Mouse (Mus musculus): Measurements from ENCODE around the gene Nmur1. TPM values are rescaled to one million over a fixed set of nuclear protein-coding genes. Genes with fewer than 3 reads are reported as not detected.

The Nmur1 gene
- total and polyA plus RNA-seq, 2 experiments from 2014 or later = 0.33 TPM; not detected in 1

- ATAC-seq (ENCODE audit: low FRiP score) = no peak
- H3K27ac ChIP-seq (ENCODE audit: low read depth, low read length) = no peak overlapping the region
- WGBS = 72% methylated on average over 5 of the region's 5 CpGs
- H3K9ac ChIP-seq (replicated peaks; ENCODE audit: low read length, poor library complexity, severe bottlenecking) = no peak overlapping the region
- DNase-seq (ENCODE audit: low spot score) = no peak
- peaks cover 3% of the 10 kb centered on the region; the same call in 1 of the 2 replicates for H3K4me1 ChIP-seq (ENCODE audit: insufficient read depth, low read length)
- no peaks in the 10 kb centered on the region for H3K9me3 ChIP-seq (ENCODE audit: low read length)
- H3K27me3 ChIP-seq (ENCODE audit: insufficient read depth, low read length) = no peaks in the 10 kb centered on the region
- H3K4me2 ChIP-seq (ENCODE audit: low read depth, low read length, poor library complexity, severe bottlenecking) = no peak overlapping the region
- no peak overlapping the region for H3K4me3 ChIP-seq (ENCODE audit: low read depth, low read length)
- no peak for TF ChIP-seq CTCF (IDR thresholded peaks at IDR 0.05)
- no peaks in the 10 kb centered on the region for H3K36me3 ChIP-seq (ENCODE audit: insufficient read depth, low read length)
These were observed 2.1 kb downstream of the Nmur1 start for GRCm38 (mm10) chr1:86423879-86424278.

GRCm38 (mm10) chr1:86421007-86421406 lies 5.0 kb downstream of the Nmur1 start:
- ATAC-seq (ENCODE audit: low FRiP score) = no peak
- peaks cover 3% of the 10 kb centered on the region; the same call in 1 of the 2 replicates for H3K4me1 ChIP-seq (ENCODE audit: insufficient read depth, low read length)
- H3K36me3 ChIP-seq (ENCODE audit: insufficient read depth, low read length) = no peaks in the 10 kb centered on the region
- 23% methylated on average over 10 of the region's 10 CpGs for WGBS
- no peak for DNase-seq (ENCODE audit: low spot score)
- H3K4me2 ChIP-seq (ENCODE audit: low read depth, low read length, poor library complexity, severe bottlenecking) = no peak overlapping the region
- no peak for TF ChIP-seq CTCF (IDR thresholded peaks at IDR 0.05)
- H3K9ac ChIP-seq (replicated peaks; ENCODE audit: low read length, poor library complexity, severe bottlenecking) = no peak overlapping the region
- H3K27me3 ChIP-seq (ENCODE audit: insufficient read depth, low read length) = no peaks in the 10 kb centered on the region
- no peaks in the 10 kb centered on the region for H3K9me3 ChIP-seq (ENCODE audit: low read length)
- no peak overlapping the region for H3K27ac ChIP-seq (ENCODE audit: low read depth, low read length)
- H3K4me3 ChIP-seq (ENCODE audit: low read depth, low read length) = no peak overlapping the region

DNA sequence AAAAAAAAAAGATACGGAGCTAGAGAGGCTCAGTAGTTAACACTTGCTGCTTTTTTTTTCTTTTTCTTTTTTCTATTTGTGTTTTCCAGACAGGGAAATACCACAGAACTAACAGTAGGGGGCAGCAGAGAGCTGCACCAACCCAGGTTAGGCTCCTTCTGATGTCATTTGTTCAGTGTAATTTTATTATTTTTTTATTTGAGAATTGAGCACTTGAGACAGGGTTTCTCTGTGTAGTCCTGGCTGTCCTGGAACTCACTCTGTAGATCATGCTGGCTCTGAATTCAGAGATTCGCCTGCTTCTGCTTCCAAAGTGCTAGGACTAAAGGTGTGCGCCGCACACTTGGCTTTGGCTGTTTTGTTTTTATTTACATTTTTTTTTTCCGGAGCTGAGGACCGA lies 9.7 kb downstream of the Nmur1 start:
- ATAC-seq (ENCODE audit: low FRiP score) (no peak), DNase-seq (ENCODE audit: low spot score) (no peak)
- no peaks in the 10 kb centered on the region for H3K27me3 ChIP-seq (ENCODE audit: insufficient read depth, low read length)
- peak; percentile 74 for TF ChIP-seq CTCF (IDR thresholded peaks at IDR 0.05)
- H3K4me1 ChIP-seq (ENCODE audit: insufficient read depth, low read length) = no peaks in the 10 kb centered on the region
- H3K27ac ChIP-seq (ENCODE audit: low read depth, low read length) = no peak overlapping the region
- H3K9me3 ChIP-seq (ENCODE audit: low read length) = no peaks in the 10 kb centered on the region
- H3K36me3 ChIP-seq (ENCODE audit: insufficient read depth, low read length) = no peaks in the 10 kb centered on the region
- no peak overlapping the region for H3K4me3 ChIP-seq (ENCODE audit: low read depth, low read length)
- WGBS = 61% methylated on average over 6 of the region's 6 CpGs
- H3K4me2 ChIP-seq (ENCODE audit: low read depth, low read length, poor library complexity, severe bottlenecking) = no peak overlapping the region
- no peak overlapping the region for H3K9ac ChIP-seq (replicated peaks; ENCODE audit: low read length, poor library complexity, severe bottlenecking)

- Histone ChIP-seq H3K27ac (ENCODE audit: low read depth, low read length) (no peak overlapping the region), H3K4me2 (ENCODE audit: low read depth, low read length, poor library complexity, severe bottlenecking) (no peak overlapping the region), H3K27me3 (ENCODE audit: insufficient read depth, low read length) (no peaks in the 10 kb centered on the region), H3K9me3 (ENCODE audit: low read length) (no peaks in the 10 kb centered on the region), H3K36me3 (ENCODE audit: insufficient read depth, low read length) (no peaks in the 10 kb centered on the region), H3K9ac (replicated peaks; ENCODE audit: low read length, poor library complexity, severe bottlenecking) (no peak overlapping the region), H3K4me3 (ENCODE audit: low read depth, low read length) (no peak overlapping the region), H3K4me1 (ENCODE audit: insufficient read depth, low read length) (no peaks in the 10 kb centered on the region)
- TF ChIP-seq CTCF (IDR thresholded peaks at IDR 0.05) = peak; percentile 32
- ATAC-seq (ENCODE audit: low FRiP score) (no peak), DNase-seq (ENCODE audit: low spot score) (no peak)
- 65% methylated on average over 7 of the region's 7 CpGs for whole genome bisulfite sequencing
These were observed 10.3 kb downstream of the Nmur1 start for GRCm38 (mm10) chr1:86415612-86416184.

GRCm38 (mm10) chr1:86415144-86415543 lies 10.9 kb downstream of the Nmur1 start:
- no peak overlapping the region for H3K27ac ChIP-seq (ENCODE audit: low read depth, low read length)
- no peaks in the 10 kb centered on the region for H3K4me1 ChIP-seq (ENCODE audit: insufficient read depth, low read length)
- no peak for TF ChIP-seq CTCF (IDR thresholded peaks at IDR 0.05)
- DNase-seq (ENCODE audit: low spot score) = no peak
- no peak overlapping the region for H3K9ac ChIP-seq (replicated peaks; ENCODE audit: low read length, poor library complexity, severe bottlenecking)
- H3K36me3 ChIP-seq (ENCODE audit: insufficient read depth, low read length) = no peaks in the 10 kb centered on the region
- H3K4me3 ChIP-seq (ENCODE audit: low read depth, low read length) = no peak overlapping the region
- H3K27me3 ChIP-seq (ENCODE audit: insufficient read depth, low read length) = no peaks in the 10 kb centered on the region
- no peak overlapping the region for H3K4me2 ChIP-seq (ENCODE audit: low read depth, low read length, poor library complexity, severe bottlenecking)
- no peaks in the 10 kb centered on the region for H3K9me3 ChIP-seq (ENCODE audit: low read length)
- ATAC-seq (ENCODE audit: low FRiP score) = no peak
- 77% methylated on average over 2 of the region's 2 CpGs for WGBS

DNA sequence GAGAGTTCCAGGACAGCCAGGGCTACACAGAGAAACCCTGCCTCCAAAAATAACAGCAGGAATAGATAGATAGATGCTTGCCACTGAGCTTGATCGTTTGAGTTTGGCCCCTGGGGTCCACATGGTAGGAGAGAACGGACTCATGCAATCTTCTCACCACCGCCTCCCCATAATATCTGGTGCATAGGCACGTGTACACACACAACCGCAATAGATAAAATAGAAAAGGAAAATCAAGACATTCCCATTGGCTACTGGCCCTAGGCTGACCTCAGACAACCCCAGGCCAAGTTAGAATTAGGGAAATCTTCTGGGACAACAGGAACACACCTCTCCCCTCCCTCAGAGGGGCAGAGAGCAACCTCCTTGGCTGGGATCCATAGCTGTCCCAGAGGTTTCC lies 11.3 kb downstream of the Nmur1 start:
- no peaks in the 10 kb centered on the region for H3K9me3 ChIP-seq (ENCODE audit: low read length)
- H3K4me3 ChIP-seq (ENCODE audit: low read depth, low read length) = no peak overlapping the region
- no peaks in the 10 kb centered on the region for H3K27me3 ChIP-seq (ENCODE audit: insufficient read depth, low read length)
- H3K9ac ChIP-seq (replicated peaks; ENCODE audit: low read length, poor library complexity, severe bottlenecking) = no peak overlapping the region
- H3K27ac ChIP-seq (ENCODE audit: low read depth, low read length) = no peak overlapping the region
- H3K4me1 ChIP-seq (ENCODE audit: insufficient read depth, low read length) = no peaks in the 10 kb centered on the region
- DNase-seq (ENCODE audit: low spot score) = no peak
- no peaks in the 10 kb centered on the region for H3K36me3 ChIP-seq (ENCODE audit: insufficient read depth, low read length)
- no peak for ATAC-seq (ENCODE audit: low FRiP score)
- no peak for TF ChIP-seq CTCF (IDR thresholded peaks at IDR 0.05)
- H3K4me2 ChIP-seq (ENCODE audit: low read depth, low read length, poor library complexity, severe bottlenecking) = no peak overlapping the region
- 83% methylated on average over 5 of the region's 5 CpGs for WGBS
